Mouse (Mus musculus) cerebellum, adult 18-20 months (tissue): ENCODE measurements around the gene Ccdc17.

Source experiments
- DNase-seq, 2 experiments: peaks; one replicate each; pipeline ENCODE4 v3.0.0; 2021

Ccdc17 gene

GRCm38 (mm10) chr4:116645624-116646023 is 49.2 kb downstream of the Ccdc17 start:
- no peak for DNase-seq

- DNase-seq: no peak
Observed at GRCm38 (mm10) chr4:116649411-116649810, 53.0 kb downstream of the Ccdc17 start.
